Mouse (Mus musculus) layer of hippocampus, postnatal 10 days (tissue): ENCODE results near the gene Zcchc3. TPM values are rescaled to one million over a fixed set of nuclear protein-coding genes. Genes with fewer than 3 reads are reported as not detected.

Source experiments
- DNase-seq, 2 experiments: peaks; one replicate each; pipeline ENCODE4 v3.0.0; 2021; ENCODE audit warnings: low spot score in 2 of 2
- total RNA-seq, 2 experiments: library from RNA; stranded (reverse); gene quantifications; 2 replicates each; pipeline ENCODE4 v1.2.3; 2021

The Zcchc3 gene
- total RNA-seq, 2 experiments from 2014 or later = 9.9 to 12.1 TPM

DNA sequence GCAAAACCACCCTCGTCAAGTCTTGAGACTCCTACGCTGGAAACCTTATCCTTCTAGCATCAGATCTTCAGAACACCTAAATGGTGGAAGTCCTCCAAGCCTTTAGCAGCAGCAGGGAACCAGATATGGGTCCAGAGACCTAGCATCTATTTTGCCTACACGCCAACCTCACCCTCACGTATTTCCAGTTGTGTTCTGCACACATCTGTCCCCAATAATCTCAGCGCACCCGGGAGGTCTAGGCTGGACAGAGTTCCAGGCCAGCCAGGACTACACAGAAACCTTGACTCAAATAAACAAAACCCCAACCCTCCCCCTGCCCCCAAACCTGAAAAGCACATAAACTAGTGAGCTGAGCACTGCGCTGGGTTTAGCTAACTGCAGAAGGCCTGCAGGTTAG, 3.4 kb downstream of the Zcchc3 start:
- no peak for DNase-seq

DNA sequence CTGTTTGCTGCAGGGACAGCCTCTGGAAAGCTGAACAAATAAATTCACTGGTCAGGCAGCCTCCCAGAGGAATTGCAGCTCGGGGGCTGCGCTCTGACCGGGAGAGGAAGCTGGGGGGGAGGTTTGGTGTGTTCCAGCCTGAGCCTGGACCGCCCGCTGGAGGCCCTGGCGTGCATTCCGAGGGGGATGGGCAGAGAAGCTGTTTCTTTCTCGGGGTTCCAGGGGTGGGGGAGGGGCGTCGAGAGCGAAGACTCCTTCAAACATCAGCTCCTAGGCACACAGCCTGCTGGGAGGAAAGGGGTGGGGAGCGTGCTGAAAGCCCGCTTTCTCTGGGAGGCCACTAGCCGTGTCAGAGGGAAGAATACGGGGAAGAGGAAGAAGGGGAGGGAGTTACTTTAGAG, 3.9 kb downstream of the Zcchc3 start:
- peak; percentile 83 to 87 for DNase-seq

DNA sequence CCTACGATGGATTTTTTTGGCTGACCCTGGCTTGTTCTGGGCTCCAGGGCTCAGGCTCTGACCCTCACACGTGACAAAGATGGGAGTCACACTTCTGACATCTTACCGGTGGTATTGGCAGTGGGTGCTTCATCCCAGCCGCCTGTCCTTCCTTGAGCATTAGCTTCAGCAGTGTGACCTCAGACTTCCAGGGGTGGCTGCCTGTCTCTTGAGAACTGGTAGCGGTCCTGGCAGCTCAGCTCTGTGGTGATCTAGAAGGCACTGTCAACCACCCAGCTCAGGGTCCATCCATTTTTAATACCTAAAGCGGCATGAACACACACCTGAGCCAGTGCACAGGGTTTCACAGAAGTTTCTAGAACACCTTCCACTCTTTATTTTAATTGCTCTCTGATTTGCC, 5.0 kb downstream of the Zcchc3 start:
- DNase-seq = no peak

- DNase-seq = peak; percentile 94 to 95
Observed at GRCm38 (mm10) chr2:152406126-152406525, 8.7 kb downstream of the Zcchc3 start.

GRCm38 (mm10) chr2:152399122-152399542, 15.7 kb downstream of the Zcchc3 start:
- DNase-seq = no peak

GRCm38 (mm10) chr2:152398691-152399090, 16.1 kb downstream of the Zcchc3 start:
- DNase-seq = peak; percentile 87 to 92

GRCm38 (mm10) chr2:152397680-152398435, 17.0 kb downstream of the Zcchc3 start, which contains the start of gene Sox12:
TSS of gene Sox12 (minus strand) at chr2:152398063.
- peak; percentile 99 for DNase-seq

- peak; percentile 79 to 87 for DNase-seq
Observed at GRCm38 (mm10) chr2:152397004-152397589, 17.7 kb downstream of the Zcchc3 start.

GRCm38 (mm10) chr2:152396110-152397003, 18.5 kb downstream of the Zcchc3 start:
- peak; percentile 91 to 93 for DNase-seq

- peak; percentile 22 to 45 for DNase-seq
Observed at GRCm38 (mm10) chr2:152395271-152395920, 19.4 kb downstream of the Zcchc3 start.

- no peak for DNase-seq
Observed at GRCm38 (mm10) chr2:152393225-152394017, 21.4 kb downstream of the Zcchc3 start.

- peak; percentile 46 for DNase-seq
Observed at GRCm38 (mm10) chr2:152392786-152393185, 22.0 kb downstream of the Zcchc3 start.

DNA sequence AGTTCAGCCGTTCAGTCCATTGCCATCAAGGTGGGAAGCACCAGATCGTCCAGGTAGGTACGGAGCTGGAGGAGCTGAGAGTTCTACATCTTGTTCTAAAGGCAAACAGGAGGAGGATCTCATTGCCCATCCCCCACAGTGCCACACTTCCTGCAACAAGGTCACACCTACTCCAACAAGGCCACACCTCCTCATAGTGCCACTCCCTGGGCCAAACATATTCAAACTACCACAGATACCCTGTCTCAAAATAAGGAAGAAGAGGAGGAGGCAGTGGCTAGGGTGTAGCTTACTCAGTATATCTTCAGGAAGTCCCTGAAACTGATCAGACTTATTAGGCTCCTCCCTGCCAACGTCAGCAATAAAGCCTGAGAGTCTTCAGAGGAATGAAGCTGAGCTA, 30.6 kb downstream of the Zcchc3 start:
- no peak for DNase-seq

- peak in 1 of 2 experiments; percentile 25 for DNase-seq
Observed at GRCm38 (mm10) chr2:152376345-152376741, 38.5 kb downstream of the Zcchc3 start, which contains the start of gene Nrsn2. TSS of gene Nrsn2 (minus strand) at chr2:152376638.

DNA sequence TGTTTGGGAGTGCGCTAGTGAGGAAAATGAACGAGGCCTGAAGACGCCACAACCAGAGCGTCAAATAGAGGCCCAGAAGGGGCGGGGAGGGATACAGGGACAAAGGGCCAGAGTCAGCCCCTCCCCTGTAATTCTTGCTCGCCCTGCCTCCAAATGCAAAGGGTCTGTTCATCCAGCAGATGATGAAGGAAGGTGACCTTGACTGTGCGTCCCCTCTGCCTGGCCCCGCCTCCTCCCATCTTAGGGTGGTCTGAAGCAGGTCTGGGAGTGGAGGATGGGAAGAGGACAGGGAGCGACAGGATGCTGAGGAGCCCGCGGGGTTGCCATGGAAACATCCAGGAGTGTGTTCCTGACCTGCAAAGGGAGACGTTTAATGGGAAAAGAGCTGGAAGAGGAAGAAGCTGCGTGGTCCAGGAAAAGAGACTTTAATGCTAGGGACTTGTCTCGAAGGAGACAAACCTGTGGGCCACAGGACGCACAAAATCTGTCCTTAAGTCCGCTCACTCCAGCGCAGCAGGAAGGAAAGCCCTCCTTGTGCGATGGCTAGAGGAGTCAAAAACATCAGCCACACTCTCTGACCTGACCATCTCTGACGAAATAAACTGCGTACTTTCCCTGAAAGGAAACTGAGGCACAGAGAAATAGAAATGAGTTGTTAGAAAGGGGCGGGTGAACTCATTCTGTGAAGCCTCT, 39.0 kb downstream of the Zcchc3 start:
- peak in 1 of 2 experiments; percentile 30 for DNase-seq

DNA sequence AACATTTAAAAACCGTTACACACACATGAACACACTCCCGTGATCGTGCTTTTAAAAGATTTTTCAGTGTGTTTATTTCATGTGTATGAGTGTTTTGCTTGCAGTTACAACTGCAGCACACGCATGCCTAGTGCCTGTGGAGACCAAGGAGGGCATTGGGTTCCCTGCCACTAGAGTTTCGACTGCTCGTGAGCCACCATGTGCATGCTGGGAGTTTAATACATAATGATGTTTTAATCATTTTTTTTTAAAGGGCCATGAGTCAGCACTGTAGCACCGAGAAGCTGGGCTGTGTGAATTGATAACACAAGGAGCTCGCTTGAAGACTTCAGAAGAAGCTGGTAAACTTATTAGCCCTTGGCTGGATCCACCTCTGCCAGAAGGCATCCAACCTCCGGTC, 41.3 kb downstream of the Zcchc3 start:
- no peak for DNase-seq

DNA sequence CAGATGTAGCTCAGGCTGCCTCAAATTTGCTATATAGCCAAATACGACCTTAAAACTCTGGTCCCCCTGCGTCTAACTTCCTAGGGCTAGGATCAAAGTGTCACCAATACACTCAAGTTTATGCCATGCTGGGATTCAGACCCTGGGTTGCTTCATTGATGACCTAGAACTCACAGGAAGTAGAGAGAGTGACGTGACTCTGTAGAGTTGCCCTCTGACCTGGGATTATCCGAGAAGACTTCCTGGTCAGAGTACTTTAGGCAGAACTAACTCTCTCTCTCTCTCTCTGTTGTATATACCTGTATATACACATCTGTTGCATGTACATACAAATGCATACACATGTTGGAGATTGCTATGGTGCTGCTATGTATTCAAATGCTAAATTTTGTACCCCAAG, 42.2 kb downstream of the Zcchc3 start:
- no peak for DNase-seq

GRCm38 (mm10) chr2:152372104-152372503, 42.7 kb downstream of the Zcchc3 start:
- DNase-seq = no peak

- peak; percentile 64 to 68 for DNase-seq
Observed at GRCm38 (mm10) chr2:152368532-152369140, 46.2 kb downstream of the Zcchc3 start.
